Mouse (Mus musculus) macrophage (primary cell): Measurements from ENCODE around the gene Slc30a2. TPM values are rescaled to one million over a fixed set of nuclear protein-coding genes. Genes with fewer than 3 reads are reported as not detected.

ENCODE experiments used
- polyA plus RNA-seq: library from polyadenylated mRNA; stranded (reverse); fragments of 250-400 nt; gene quantifications from 3 replicates; pipeline ENCODE4 v1.2.4, GENCODE M21; 2018; ENCODE audit warnings: inconsistent platforms

Slc30a2 gene
- polyA plus RNA-seq, 1 experiment from 2014 or later: not detected

Other genes starting within 250 kb of the Slc30a2 start
- gene Cd52, start 248.1 kb upstream of the Slc30a2 start, polyA plus RNA-seq: 559 to 720 TPM (median 599 TPM) in 3 replicates
- gene Ubxn11, start 240.6 kb upstream of the Slc30a2 start, polyA plus RNA-seq: 1.0 to 3.2 TPM (median 1.3 TPM) in 3 replicates
- 849 to 1,117 TPM (median 993 TPM) in 3 replicates for gene Sh3bgrl3, start 214.4 kb upstream of the Slc30a2 start, polyA plus RNA-seq
- 8.6 to 12.9 TPM (median 8.8 TPM) in 3 replicates for gene Cep85, start 156.1 kb upstream of the Slc30a2 start, polyA plus RNA-seq
- not detected in 3 replicates for gene Gm7534, start 140.2 kb upstream of the Slc30a2 start, polyA plus RNA-seq
- not detected in 3 replicates for gene Catsper4, start 115.8 kb upstream of the Slc30a2 start, polyA plus RNA-seq
- not detected in 3 replicates for gene Cnksr1, start 104.8 kb upstream of the Slc30a2 start, polyA plus RNA-seq
- not detected in 3 replicates for gene E130218I03Rik, start 99.5 kb upstream of the Slc30a2 start, polyA plus RNA-seq
- gene Zfp593, start 97.6 kb upstream of the Slc30a2 start, polyA plus RNA-seq: 3.8 to 10.0 TPM (median 4.8 TPM) in 3 replicates
- gene Gm30191, start 96.2 kb upstream of the Slc30a2 start, polyA plus RNA-seq: not detected in 3 replicates
- gene Grrp1, start 89.1 kb upstream of the Slc30a2 start, polyA plus RNA-seq: not detected in 3 replicates
- 8.8 to 8.9 TPM (median 8.9 TPM) in 3 replicates for gene Pdik1l, start 55.3 kb upstream of the Slc30a2 start, polyA plus RNA-seq
- gene Trim63, start 28.1 kb upstream of the Slc30a2 start, polyA plus RNA-seq: not detected in 3 replicates
- 0.03 TPM in 1 of 3 replicates, not detected in the others for gene Extl1, start 40.7 kb downstream of the Slc30a2 start, polyA plus RNA-seq
- gene Pafah2, start 53.1 kb downstream of the Slc30a2 start, polyA plus RNA-seq: 5.0 to 14.1 TPM (median 9.5 TPM) in 3 replicates
- gene Stmn1, start 125.1 kb downstream of the Slc30a2 start, polyA plus RNA-seq: 41.9 to 100 TPM (median 93.4 TPM) in 3 replicates
- gene Paqr7, start 153.5 kb downstream of the Slc30a2 start, polyA plus RNA-seq: 19.1 to 34.9 TPM (median 31.0 TPM) in 3 replicates
- 0.18 to 6.2 TPM (median 1.8 TPM) in 3 replicates for gene Aunip, start 167.8 kb downstream of the Slc30a2 start, polyA plus RNA-seq
- 45.6 to 78.8 TPM (median 65.1 TPM) in 3 replicates for gene Mtfr1l, start 192.2 kb downstream of the Slc30a2 start, polyA plus RNA-seq
- gene Selenon, start 209.0 kb downstream of the Slc30a2 start, polyA plus RNA-seq: 33.9 to 45.7 TPM (median 42.5 TPM) in 3 replicates